Mouse (Mus musculus): ENCODE measurements at regions not wholly inside any gene's neighbourhood (a gene's known extent, or its start where the extent isn't known, plus 50 kb on each side); places are given as distances from the start of the nearest gene placed in this dataset.
"Not testable (repeated sequence)": the region's sequence is repeated elsewhere in the genome, so short reads cannot be mapped to it uniquely, and the experiment has no call there.

GRCm38 (mm10) chr9:30662456-30662855 lies 235.5 kb downstream of the Snx19 start:
- no peak for DNase-seq

GRCm38 (mm10) chr9:30653961-30654360 lies 227.1 kb downstream of the Snx19 start:
- no peak for DNase-seq

GRCm38 (mm10) chr9:30653210-30653609 lies 226.3 kb downstream of the Snx19 start:
- DNase-seq = no peak

GRCm38 (mm10) chr9:30649392-30650054 lies 222.6 kb downstream of the Snx19 start:
- DNase-seq = no peak

- DNase-seq = peak; percentile 10
These were observed 207.0 kb downstream of the Snx19 start for GRCm38 (mm10) chr9:30633741-30634470.

- no peak for DNase-seq
These were observed 205.5 kb downstream of the Snx19 start for GRCm38 (mm10) chr9:30632164-30633146.

GRCm38 (mm10) chr9:30625635-30626034 lies 198.7 kb downstream of the Snx19 start:
- no peak for DNase-seq

GRCm38 (mm10) chr9:30625090-30625489 lies 198.2 kb downstream of the Snx19 start:
- DNase-seq = no peak

GRCm38 (mm10) chr9:30624481-30624880 lies 197.6 kb downstream of the Snx19 start:
- peak; percentile 4 for DNase-seq

GRCm38 (mm10) chr9:30619325-30619724 lies 192.4 kb downstream of the Snx19 start:
- no peak for DNase-seq

GRCm38 (mm10) chr9:30618181-30618580 lies 191.3 kb downstream of the Snx19 start:
- DNase-seq = no peak

- no peak for DNase-seq
These were observed 186.8 kb downstream of the Snx19 start for GRCm38 (mm10) chr9:30613715-30614114.

- no peak for DNase-seq
These were observed 186.2 kb downstream of the Snx19 start for GRCm38 (mm10) chr9:30613003-30613552.

- no peak for DNase-seq
These were observed 183.4 kb downstream of the Snx19 start for GRCm38 (mm10) chr9:30610328-30610727.

- no peak for DNase-seq
These were observed 172.8 kb downstream of the Snx19 start for GRCm38 (mm10) chr9:30599756-30600155.

- DNase-seq = no peak
These were observed 170.8 kb downstream of the Snx19 start for GRCm38 (mm10) chr9:30597691-30598090.

GRCm38 (mm10) chr9:30597092-30597491 lies 170.2 kb downstream of the Snx19 start:
- DNase-seq = not testable (repeated sequence)

GRCm38 (mm10) chr9:30592601-30593000 lies 165.7 kb downstream of the Snx19 start:
- no peak for DNase-seq

- DNase-seq = no peak
These were observed 164.3 kb downstream of the Snx19 start for GRCm38 (mm10) chr9:30591246-30591645.

GRCm38 (mm10) chr9:30590661-30591179 lies 163.8 kb downstream of the Snx19 start:
- DNase-seq = no peak

- peak; percentile 31 for DNase-seq
These were observed 154.4 kb downstream of the Snx19 start for GRCm38 (mm10) chr9:30581271-30581821.

GRCm38 (mm10) chr9:30580500-30580899 lies 153.6 kb downstream of the Snx19 start:
- no peak for DNase-seq

Data from adrenal gland, postnatal 14 days (tissue).